Mouse (Mus musculus): ENCODE results near the gene Was. TPM values are rescaled to one million over a fixed set of nuclear protein-coding genes. Genes with fewer than 3 reads are reported as not detected.
"Not testable (repeated sequence)": the region's sequence is repeated elsewhere in the genome, so short reads cannot be mapped to it uniquely, and the experiment has no call there.

Was gene
- polyA plus RNA-seq, 1 experiment from 2014 or later = 139 TPM

- 33% methylated on average over 1 of the region's 48 CpGs for WGBS (ENCODE audit: missing documents)
- H3K27ac ChIP-seq = peak overlapping the region; percentile 70
- H3K79me2 ChIP-seq (ENCODE audit: inconsistent target); H3K36me3 ChIP-seq (ENCODE audit: inconsistent target): not testable (repeated sequence)
- H3K4me3 ChIP-seq (ENCODE audit: inconsistent target) = peak overlapping the region; percentile 22; the same call in 1 of the 2 replicates
Observed at GRCm38 (mm10) chrX:8096068-8096786, 5.9 kb upstream of the Was start.

- Histone ChIP-seq H3K27ac (0 out of 2 replicates have a peak overlapping the region, but pooled peaks have one; percentile 27), H3K36me3 (ENCODE audit: inconsistent target) (no peaks in the 10 kb centered on the region), H3K79me2 (ENCODE audit: inconsistent target) (no peaks in the 10 kb centered on the region), H3K4me3 (ENCODE audit: inconsistent target) (peak overlapping the region; percentile 22; the same call in 1 of the 2 replicates)
- WGBS (ENCODE audit: missing documents) = 66% methylated on average over 8 of the region's 10 CpGs
Observed at GRCm38 (mm10) chrX:8095546-8095945, 5.2 kb upstream of the Was start.

- WGBS (ENCODE audit: missing documents) = 70% methylated on average over 2 of the region's 5 CpGs
- Histone ChIP-seq H3K79me2 (ENCODE audit: inconsistent target) (peaks cover 35% of the 10 kb centered on the region), H3K27ac (peak overlapping the region; percentile 91)
- not testable (repeated sequence) for H3K4me3 ChIP-seq (ENCODE audit: inconsistent target); H3K36me3 ChIP-seq (ENCODE audit: inconsistent target)
Observed at GRCm38 (mm10) chrX:8090954-8091347, 653 bp upstream of the Was start.

GRCm38 (mm10) chrX:8089746-8090145 lies 552 bp downstream of the Was start:
- H3K79me2 ChIP-seq (ENCODE audit: inconsistent target) = peaks cover 35% of the 10 kb centered on the region
- peak overlapping the region; percentile 91 for H3K27ac ChIP-seq
- 55% methylated on average over 3 of the region's 3 CpGs for WGBS (ENCODE audit: missing documents)

GRCm38 (mm10) chrX:8085611-8086010 lies 4.7 kb downstream of the Was start:
- Histone ChIP-seq H3K36me3 (ENCODE audit: inconsistent target) (0 out of 2 replicates have a peak, but pooled peaks cover 4% of the 10 kb centered on the region), H3K4me3 (ENCODE audit: inconsistent target) (no peak overlapping the region), H3K79me2 (ENCODE audit: inconsistent target) (peaks cover 35% of the 10 kb centered on the region), H3K27ac (no peak overlapping the region)
- 96% methylated on average over 3 of the region's 8 CpGs for WGBS (ENCODE audit: missing documents)

More at GRCm38 (mm10) chrX:8089746-8090145, 552 bp downstream of the Was start:
- Histone ChIP-seq H3K36me3 (ENCODE audit: inconsistent target) (0 out of 2 replicates have a peak, but pooled peaks cover 4% of the 10 kb centered on the region), H3K4me3 (ENCODE audit: inconsistent target) (peak overlapping the region; percentile 56)

GRCm38 (mm10) chrX:8084771-8085259 lies 5.5 kb downstream of the Was start:
- Histone ChIP-seq H3K79me2 (ENCODE audit: inconsistent target) (peaks cover 31% of the 10 kb centered on the region), H3K4me3 (ENCODE audit: inconsistent target) (no peak overlapping the region), H3K36me3 (ENCODE audit: inconsistent target) (0 out of 2 replicates have a peak, but pooled peaks cover 4% of the 10 kb centered on the region), H3K27ac (no peak overlapping the region)
- 87% methylated on average over 6 of the region's 6 CpGs for WGBS (ENCODE audit: missing documents)

- peaks cover 33% of the 10 kb centered on the region for H3K79me2 ChIP-seq (ENCODE audit: inconsistent target)
- H3K36me3 ChIP-seq (ENCODE audit: inconsistent target) = no peaks in the 10 kb centered on the region
- no peak overlapping the region for H3K27ac ChIP-seq
- 37% methylated on average over 3 of the region's 3 CpGs for WGBS (ENCODE audit: missing documents)
- H3K4me3 ChIP-seq (ENCODE audit: inconsistent target) = peak overlapping the region; percentile 8; the same call in 1 of the 2 replicates
Observed at GRCm38 (mm10) chrX:8075104-8075503, 15.2 kb downstream of the Was start.

GRCm38 (mm10) chrX:8074430-8075014 lies 15.8 kb downstream of the Was start, which contains the start of gene Suv39h1:
Gene Suv39h1, minus strand, starts transcription at chrX:8074760.
- WGBS (ENCODE audit: missing documents) = 18% methylated on average over 41 of the region's 46 CpGs

GRCm38 (mm10) chrX:8073881-8074429 lies 16.3 kb downstream of the Was start:
- no peaks in the 10 kb centered on the region for H3K36me3 ChIP-seq (ENCODE audit: inconsistent target)
- 18% methylated on average over 49 of the region's 64 CpGs for WGBS (ENCODE audit: missing documents)
- H3K4me3 ChIP-seq (ENCODE audit: inconsistent target) = peak overlapping the region; percentile 69
- H3K27ac ChIP-seq = peak overlapping the region; percentile 62
- peaks cover 34% of the 10 kb centered on the region for H3K79me2 ChIP-seq (ENCODE audit: inconsistent target)

More at GRCm38 (mm10) chrX:8074430-8075014, 15.8 kb downstream of the Was start, which contains the start of gene Suv39h1:
- Histone ChIP-seq H3K79me2 (ENCODE audit: inconsistent target) (peaks cover 34% of the 10 kb centered on the region), H3K36me3 (ENCODE audit: inconsistent target) (no peaks in the 10 kb centered on the region), H3K4me3 (ENCODE audit: inconsistent target) (peak within 1 kb of the TSS; percentile 69), H3K27ac (peak within 1 kb of the TSS; percentile 62)

GRCm38 (mm10) chrX:8069166-8069565 lies 21.1 kb downstream of the Was start:
- H3K36me3 ChIP-seq (ENCODE audit: inconsistent target) = no peaks in the 10 kb centered on the region
- WGBS (ENCODE audit: missing documents) = no CpG with 5 or more reads among the region's 1 CpGs
- no peak overlapping the region for H3K27ac ChIP-seq
- H3K79me2 ChIP-seq (ENCODE audit: inconsistent target) = peaks cover 43% of the 10 kb centered on the region
- H3K4me3 ChIP-seq (ENCODE audit: inconsistent target) = no peak overlapping the region

- 97% methylated on average over 6 of the region's 8 CpGs for WGBS (ENCODE audit: missing documents)
- not testable (repeated sequence) for H3K79me2 ChIP-seq (ENCODE audit: inconsistent target); H3K36me3 ChIP-seq (ENCODE audit: inconsistent target); H3K27ac ChIP-seq; H3K4me3 ChIP-seq (ENCODE audit: inconsistent target)
Observed at GRCm38 (mm10) chrX:8051044-8051781, 39.1 kb downstream of the Was start.

GRCm38 (mm10) chrX:8033009-8033408 lies 57.3 kb downstream of the Was start:
- H3K27ac ChIP-seq = no peak overlapping the region
- H3K79me2 ChIP-seq (ENCODE audit: inconsistent target) = no peaks in the 10 kb centered on the region
- no peaks in the 10 kb centered on the region for H3K36me3 ChIP-seq (ENCODE audit: inconsistent target)
- no peak overlapping the region for H3K4me3 ChIP-seq (ENCODE audit: inconsistent target)
- 50% methylated on average over 1 of the region's 1 CpGs for WGBS (ENCODE audit: missing documents)

All from macrophage (primary cell).